Mouse (Mus musculus): ENCODE data around the gene Zbtb14.

The Zbtb14 gene

DNA sequence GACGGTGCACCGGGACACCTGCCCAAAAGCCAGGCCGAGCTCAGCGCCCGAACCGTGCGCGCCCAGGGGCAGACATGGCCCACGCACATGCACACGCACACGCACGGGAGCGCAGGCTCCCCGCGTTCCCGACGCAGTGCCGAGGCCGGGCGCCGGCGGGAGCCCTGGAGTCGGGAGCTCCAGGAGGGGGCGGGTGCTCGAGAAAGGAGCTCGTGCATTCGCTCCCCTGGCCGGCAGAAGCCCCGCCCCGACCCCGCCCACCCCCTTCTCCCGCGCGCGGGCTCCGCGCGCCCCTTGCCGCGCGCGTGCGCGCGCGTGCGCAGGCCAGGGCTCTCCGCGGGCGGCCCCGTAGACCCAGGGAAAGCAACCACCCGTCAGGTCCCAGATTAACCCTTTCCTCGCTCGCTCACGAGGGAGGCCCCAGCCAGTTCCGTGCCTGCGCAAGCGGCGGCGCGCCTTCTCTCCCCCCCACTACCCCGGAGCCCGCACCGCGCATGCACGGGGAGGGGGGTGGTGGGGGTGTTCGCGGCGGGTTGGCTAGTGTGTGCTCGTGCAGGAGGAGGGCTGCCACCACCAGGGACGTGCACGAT, at the start of gene Zbtb14:
TSS of gene Zbtb14 (plus strand) at position 540 of the 590 bp plus-strand sequence.
- DNase-seq (ENCODE audit: low read depth, low spot score) = peak; percentile 96

DNA sequence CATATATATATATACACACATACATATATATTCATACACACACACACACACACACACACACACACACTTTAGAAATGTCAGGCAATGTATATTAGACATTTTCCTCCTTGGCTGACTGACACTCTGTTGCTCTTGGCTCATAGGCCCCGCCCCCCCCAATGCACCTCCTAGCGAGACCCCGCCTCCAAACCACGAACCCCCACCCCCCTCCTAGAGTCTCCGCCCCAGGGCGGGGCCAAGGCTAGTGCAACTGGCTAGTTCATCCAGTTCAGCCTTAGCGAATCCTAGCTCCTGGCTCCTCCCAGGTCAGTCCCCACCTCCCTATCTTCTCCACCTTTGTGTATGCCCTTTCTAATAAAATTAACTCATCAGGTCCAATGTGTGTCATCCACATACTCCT, 36.8 kb upstream of the Zbtb14 start:
- DNase-seq (ENCODE audit: low read depth, low spot score) = no peak

DNA sequence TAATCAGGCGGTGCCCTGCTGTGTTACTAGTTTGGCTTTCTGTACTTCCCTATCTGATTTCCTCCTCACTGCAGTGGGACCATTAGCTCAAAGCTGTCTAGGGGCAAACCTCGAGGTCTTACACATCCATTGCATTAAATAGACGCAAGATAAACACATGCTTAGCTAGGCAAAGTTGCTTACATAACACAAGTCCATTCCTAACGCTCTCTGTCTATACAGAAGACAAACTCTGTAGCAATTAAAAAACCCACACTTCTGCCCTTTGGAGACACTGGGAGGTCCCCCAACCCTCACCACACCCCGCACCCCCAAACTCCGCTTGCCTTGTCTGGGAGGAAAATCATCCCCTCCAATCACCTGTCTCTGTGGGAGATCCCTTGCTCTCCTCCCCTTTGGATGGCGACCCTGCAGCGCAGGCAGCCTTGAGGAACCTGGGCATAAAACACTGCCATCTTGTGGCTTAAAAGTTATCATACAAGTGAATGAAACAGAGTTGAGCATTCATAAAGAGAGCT, 33.8 kb upstream of the Zbtb14 start:
- peak; percentile 13 for DNase-seq (ENCODE audit: low read depth, low spot score)

DNA sequence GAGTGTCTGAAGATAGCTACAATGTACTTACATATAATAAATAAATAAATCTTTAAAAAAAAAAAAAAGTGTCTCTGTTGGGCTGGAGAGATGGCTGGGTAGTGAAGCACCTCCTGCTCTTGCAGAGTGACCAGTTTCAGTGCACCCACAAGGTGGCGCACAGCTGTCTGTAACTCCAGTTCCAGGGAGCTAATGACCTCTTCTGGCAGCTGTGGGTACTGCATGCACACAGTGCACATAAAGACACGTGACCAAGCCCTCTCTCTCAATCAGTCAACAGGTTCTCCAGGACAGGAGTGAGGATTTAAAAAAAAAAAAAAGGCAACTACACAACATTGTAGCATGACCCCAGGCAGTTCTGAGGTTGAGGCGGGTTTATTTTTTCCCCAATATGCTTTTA, 17.8 kb upstream of the Zbtb14 start:
- peak; percentile 46 for DNase-seq (ENCODE audit: low read depth, low spot score)

DNA sequence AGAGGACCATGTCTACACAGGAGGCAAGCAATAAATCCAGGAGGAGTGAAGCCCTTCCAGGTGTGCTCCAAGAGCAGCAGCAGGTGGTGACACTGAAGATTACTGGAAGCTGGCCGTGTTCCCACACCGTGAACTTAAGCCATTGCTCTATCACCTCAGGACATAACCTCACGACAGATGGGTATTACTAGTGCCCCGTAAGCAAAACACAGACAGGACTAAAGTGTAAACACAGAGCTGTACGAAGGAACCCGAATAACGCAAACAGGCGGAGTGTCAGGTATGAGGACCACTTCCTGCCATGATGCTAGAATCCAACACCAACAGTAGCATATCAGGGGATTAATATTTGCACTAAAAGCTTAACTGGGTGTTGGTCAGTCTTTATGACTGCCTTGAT, 2.0 kb upstream of the Zbtb14 start:
- DNase-seq (ENCODE audit: low read depth, low spot score) = no peak

DNA sequence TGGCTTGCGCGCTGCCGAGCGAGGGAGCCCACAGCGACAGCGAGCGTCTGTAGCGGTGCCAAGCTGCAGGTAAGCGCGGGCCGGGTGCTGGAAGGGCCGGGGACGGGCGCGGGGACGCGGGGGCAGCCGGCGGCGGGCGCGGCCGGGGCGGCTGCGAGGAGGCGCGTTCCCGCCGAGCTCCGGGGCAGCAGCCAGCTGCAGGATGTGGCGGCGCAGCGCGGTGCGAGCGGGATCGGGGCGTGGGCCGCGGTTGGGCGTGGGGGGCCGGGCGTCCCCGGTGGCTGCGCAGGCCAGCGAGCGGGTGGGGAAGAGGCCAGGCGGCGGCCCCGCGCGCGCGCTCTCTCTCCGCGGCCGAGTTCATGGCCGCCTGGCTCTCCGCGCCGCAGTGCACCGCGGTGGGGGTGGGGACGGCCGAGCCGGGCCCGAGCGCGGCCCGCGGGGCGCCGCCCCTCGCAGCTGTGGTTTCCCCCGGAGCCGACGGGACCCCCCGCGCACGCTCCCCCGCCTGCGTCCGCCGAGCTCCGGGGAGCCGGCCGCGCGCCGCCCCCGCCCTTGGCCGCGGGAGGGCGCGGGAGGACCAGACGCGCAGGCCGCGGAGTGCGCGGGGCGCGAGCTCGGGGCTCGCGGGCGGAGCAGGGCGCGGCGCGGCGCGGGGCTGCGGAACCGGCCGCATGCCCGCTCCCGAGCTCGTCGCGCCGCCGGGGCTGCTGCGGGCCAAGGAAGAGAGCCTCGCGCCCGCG, 521 bp downstream of the Zbtb14 start:
- peak; percentile 85 for DNase-seq (ENCODE audit: low read depth, low spot score)

DNA sequence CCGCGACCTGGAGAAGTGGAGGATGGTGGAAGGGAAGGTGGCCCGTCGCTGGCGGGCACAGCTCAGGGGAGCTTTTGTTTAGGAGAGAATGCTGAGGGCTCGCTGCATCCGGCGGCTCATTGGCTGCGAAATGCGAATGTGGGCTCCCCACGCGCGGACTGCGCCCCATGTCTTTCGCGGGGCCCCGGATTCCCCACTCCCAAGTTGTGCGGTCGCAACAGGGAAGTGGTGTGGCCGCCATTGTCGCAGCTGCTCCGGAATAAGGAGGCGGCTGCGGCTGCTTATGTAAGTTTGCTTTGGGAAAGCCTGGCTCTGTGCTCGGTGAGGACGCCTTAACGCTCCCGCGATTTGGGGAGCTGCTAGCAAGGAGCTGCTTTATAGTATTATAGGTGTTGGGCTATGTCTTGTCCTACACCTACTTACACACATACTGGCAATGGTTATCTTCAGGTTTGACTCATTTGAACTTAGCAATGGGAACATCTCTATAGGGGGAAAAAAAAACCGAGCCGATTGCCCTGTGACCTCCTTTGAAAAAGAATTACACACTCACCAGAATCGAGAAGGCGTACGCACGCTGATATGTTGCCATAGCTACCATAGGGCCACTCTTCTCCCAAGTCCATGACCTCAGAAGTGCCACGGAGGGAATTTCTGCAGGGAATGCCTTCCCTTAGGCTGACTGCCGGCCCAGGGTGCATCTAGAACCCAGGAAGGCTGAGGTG, 1.3 kb downstream of the Zbtb14 start:
- DNase-seq (ENCODE audit: low read depth, low spot score) = no peak

DNA sequence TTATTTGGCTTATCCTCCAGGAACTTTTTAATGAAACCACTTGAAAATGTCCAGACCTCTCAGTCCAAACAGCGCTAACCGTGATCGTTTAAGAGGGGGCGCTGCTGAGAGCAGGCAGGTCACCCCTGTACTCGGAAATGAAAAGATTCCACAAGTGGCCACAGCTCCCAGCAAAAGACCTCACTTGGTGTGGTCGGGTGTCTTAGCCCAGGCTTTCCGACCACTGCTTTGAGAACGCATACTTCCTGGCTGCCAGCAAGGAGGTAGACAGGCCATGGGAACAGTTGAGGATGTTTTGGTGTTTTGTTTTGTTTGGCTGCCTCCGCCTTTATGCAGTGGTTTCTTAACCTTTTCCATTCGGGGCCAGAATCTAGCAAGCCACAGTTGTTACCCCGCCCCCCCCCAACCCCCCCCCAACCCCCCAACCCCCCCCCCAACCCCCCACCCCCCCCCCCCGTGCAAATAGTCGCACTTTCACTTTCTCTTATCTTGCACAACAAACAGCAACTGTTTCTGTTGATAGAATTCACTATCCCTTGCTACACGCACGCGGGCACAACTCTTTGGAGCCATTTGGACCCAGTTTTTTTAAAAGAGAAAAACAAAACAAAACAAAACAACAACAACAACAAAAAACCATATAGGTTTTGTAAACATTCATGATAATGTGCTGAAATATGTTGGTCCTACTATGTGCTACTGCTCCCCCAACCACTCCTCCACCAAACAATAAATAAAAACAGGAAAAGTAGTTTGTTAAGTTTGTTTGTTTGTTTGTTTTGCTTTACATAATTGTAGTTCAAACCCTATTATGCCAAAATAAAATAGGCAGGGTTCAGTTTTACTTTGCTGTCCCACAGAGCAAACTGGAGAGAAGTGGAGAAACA, 13.5 kb downstream of the Zbtb14 start:
- DNase-seq (ENCODE audit: low read depth, low spot score) = peak; percentile 59

DNA sequence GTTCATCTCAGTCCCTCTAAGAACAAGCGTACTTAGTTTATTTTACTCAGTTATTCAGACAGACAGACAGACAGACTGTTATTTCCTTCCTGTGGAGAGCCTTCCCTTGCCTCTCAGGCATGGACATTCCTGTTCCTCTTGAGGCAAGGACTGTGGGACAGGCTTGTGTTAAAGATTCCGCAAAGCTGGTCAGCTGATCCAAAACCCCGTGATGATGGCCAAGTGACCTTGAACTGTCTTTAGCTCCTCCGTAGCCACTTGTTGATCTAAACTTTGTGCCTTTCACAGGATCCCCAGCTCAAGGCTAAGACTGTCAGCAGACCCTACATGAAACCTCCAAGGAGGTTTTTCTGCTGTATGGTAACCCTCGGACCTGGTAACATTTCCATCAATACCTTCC, 14.3 kb downstream of the Zbtb14 start:
- DNase-seq (ENCODE audit: low read depth, low spot score) = no peak

DNA sequence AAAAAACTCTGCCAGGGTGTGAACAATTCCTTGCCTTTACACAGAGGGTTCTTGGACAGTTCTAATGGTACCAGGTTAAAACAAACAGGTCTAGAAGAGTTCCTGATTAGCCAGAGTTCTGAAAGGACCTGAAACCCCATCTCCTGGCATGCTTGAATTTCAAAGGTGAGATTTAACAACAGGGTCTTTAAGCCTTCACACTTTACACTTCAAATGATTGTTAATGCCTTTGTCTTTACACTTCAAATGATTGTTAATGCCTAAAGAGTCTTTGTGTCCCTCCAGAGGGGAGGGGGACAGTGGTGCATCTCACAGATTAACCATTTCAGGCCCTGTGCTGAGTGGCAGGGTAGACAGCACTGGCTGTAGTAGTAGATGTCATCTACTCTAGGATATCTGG, 15.2 kb downstream of the Zbtb14 start:
- DNase-seq (ENCODE audit: low read depth, low spot score) = no peak

DNA sequence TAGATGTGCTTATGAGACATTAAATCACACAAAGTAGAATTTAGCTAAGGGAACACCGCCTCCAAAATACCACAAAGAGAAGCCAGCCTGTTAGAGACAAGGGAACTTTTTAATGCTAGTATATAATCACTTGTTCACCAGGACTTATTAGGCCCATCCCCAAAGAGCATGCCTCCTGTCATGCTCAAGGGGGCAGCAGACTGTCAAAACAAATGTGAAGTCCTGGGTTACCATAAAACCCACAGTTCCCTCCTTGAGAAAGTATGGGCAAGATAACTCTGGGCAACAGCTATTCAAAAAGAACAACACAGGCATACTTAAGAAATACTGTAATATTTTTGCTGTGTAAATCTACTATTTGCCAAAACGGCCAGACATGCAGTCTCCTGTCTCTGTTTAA, 18.3 kb downstream of the Zbtb14 start:
- DNase-seq (ENCODE audit: low read depth, low spot score) = peak; percentile 29

DNA sequence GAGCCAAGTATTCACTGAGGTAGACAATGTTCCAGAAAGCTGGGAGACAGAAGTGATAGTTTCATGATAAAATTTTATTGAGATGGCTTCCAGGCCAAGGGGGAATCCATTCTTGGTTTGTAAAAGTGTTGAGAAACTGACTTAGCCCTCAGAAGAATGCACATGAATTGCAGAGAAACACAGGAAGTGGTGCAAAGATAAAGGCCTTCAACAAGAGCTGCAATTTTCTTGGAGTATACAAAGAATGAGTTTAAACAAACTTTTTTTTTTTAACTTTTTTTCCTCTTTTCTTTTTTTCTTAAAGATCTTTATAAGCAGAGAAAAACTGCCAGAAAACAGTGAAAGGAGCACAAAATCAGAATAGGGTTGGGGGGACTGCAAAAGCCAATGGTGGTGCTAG, 33.3 kb downstream of the Zbtb14 start:
- peak; percentile 38 for DNase-seq (ENCODE audit: low read depth, low spot score)

DNA sequence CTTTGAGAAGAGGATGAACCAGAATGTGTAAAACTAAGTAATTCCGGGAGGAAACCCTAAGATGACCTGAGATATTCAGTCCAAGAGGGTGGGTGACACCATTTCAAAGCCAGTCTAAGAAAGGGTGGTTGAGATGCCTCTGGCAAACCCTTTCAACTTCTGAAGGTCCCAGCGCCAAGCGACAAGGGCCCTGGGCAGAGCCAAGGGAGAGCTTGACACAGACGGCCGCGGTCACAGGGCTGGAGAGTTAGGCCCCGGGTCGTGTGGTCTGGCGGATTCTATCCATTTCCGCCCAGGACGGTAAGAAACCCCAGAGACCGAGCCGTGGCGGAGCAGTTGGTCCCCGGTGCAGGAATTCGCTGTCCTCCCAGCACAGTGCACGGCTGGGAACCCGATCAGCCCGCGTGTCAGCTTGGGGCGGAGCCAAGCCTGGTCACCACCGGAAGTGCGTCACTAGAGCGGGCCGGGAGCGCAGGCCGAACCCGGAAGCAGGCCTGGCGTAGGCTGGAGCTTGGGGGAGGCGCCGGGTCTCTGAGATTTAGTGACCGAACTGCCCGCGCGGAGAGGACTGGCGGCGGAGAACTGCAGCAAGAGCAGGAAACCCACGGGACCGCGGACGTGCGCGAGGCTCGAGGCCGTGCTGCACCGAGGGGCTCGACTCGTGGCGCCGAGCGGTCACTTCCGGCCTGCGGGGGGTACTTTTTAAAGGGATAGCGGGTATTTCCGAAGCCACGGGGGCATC, 34.2 kb downstream of the Zbtb14 start:
- peak; percentile 94 for DNase-seq (ENCODE audit: low read depth, low spot score)

DNA sequence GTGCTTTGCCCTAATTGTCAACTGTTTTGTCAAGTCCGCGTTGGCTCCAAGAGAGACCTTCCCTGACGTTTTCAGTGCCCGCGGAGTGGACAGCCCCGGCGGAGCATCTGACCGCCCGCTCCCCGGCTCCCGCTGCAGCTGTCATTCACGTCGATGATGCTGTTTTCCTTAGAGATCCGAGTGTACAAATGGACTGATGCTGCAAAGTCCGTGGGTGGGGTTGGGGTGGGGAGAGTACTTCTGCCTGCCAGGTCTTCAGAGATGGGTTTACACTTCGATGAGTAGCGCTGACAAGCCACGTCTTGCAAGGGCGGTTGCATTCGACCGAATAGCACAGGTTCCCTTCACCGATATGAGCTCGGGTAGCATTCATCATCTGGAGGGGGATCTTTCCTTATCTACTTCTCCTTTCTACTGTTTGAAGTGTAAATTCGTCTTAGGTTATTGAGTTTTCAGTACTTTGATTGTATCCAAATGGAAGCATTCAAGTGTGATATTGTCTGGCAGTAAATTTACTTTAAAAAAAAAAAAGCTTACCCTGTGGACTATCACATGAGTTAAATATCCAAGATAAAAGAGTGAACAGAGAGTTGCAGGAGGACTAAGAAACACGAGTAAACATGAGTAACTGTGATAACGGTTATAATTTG, 35.0 kb downstream of the Zbtb14 start:
- DNase-seq (ENCODE audit: low read depth, low spot score) = no peak

DNA sequence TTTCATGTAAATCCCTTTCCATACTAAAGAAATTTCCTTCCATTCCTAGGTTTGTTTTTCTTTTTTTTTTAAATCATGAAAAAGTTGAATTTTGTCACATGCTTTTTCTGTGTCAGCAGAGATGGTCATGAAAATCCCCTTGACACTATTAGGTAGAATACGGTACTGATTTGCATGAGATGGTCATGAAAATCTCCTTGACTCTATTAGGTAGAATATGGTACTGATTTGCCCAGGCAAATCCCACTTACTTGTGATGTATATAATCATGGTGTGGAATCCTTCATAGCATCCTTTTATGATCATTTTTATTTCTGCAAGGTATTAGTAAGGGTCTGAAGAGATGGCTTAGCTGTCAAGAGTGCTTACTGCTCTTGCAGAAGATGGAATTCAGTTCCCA, 38.7 kb downstream of the Zbtb14 start:
- DNase-seq (ENCODE audit: low read depth, low spot score) = peak; percentile 37

DNA sequence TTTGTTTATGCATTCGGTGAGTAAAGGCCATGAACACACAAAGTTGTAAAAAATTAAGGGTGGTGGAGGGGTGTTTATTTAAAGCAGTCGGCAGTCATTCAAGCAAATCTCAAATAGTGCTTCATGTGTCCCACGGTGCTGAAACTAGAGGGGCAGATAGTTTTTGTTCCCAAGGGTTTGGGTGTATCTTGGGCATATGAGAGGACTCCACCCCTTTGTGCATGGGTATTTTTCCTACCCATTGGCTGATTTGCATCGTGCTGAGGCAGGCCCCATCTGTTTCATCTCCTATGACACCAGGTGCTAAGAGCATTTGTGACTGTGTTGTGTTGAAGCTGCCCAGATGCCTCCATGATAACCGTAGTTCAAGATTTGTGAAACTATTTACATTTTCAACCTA, 55.0 kb downstream of the Zbtb14 start:
- no peak for DNase-seq (ENCODE audit: low read depth, low spot score)

DNA sequence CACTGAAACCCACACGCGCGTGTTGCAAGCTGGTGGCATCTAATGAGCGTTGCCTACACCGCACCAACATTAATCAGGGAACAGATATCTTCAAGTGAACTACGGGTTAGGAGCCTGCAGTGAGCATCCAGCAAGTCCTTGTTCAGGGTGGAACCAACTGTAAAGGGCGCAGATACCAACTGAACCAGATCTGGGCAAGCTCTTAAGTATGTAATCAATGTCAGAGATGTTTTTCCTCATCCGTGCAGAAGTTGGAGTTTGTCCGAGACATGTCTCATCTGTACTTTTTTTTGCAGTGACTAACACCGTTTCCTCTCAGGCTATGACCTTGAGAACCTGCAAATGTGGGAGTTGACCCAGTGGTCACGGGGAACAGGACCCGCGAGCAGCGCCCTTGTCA, 55.6 kb downstream of the Zbtb14 start:
- no peak for DNase-seq (ENCODE audit: low read depth, low spot score)

DNA sequence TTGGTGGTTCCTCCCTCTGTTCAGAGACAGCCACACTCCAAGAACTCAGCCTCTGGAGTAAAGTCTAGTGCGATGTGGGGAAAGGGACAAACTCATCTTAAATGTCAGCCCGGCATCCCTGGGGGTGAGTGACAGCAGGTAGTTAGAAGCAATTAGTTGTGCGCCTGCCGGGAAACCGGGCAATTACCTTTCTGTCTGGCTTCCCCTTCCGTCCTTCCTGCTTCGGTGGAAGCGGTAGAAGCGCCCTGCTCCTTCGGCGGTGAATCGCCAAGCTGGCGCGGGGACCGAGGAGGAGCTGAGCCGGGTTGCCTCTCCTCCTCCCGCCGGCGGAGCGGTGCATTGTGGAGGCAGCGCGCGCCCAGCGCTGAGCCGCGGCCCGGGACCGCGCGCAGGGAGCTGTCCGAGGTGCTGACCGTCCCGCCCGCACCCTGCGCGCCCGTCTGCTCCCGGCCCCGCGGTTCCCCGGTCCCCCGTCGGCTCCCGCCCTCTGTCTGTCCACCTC, 56.2 kb downstream of the Zbtb14 start, which contains the start of gene Akain1:
TSS of gene Akain1 (plus strand) at position 337 of the 502 bp plus-strand sequence.
- peak; percentile 73 for DNase-seq (ENCODE audit: low read depth, low spot score)

DNA sequence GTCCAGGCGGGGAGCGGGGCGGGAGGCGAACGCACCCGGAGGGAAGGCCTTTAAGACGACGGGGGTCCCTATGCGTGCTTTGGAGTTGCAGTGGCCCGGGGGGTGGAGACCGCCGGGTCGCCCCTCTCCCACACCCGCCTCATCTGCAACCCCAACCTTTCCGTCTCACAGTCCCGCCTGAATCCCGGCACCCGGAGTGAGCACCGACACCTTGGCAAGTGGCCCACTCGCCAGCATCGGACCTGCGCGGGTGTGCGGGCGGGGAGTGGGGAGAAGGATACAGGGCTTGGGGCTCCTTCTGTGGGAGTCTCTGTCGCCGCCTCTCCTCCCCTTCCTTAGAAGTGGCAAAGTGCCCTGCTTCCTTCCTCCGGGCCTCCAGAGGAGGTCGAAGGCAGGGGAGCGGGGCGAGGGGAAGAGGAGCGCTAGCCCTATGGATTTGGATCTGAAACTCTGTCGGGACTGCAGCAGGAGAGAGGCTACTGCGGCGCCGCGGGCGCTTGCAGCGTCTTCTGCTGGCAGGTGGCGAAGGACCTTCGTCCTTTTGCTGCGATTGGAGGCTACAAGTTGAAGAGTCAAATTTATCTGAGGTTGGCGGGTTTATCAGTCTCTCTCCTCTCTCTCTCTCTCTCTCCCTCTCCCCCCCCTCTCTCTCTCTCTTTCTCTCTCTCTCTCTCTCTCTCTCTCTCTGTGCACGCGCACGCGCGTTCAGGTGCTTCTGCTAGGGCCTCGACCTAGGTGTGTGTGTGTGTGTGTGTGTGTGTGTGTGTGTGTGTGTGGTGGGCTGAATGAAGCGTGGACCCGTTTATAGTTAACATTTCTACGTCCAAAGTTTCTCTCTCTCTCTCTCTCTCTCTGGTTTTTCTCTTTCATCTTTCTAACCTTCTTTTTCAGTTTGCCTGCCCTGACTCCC, 57.0 kb downstream of the Zbtb14 start:
- peak; percentile 8 for DNase-seq (ENCODE audit: low read depth, low spot score)

Measured in CD4-positive helper T cell, adult 2 months (primary cell).